Mouse (Mus musculus): Measurements from ENCODE around the gene Ahnak.

DNA sequence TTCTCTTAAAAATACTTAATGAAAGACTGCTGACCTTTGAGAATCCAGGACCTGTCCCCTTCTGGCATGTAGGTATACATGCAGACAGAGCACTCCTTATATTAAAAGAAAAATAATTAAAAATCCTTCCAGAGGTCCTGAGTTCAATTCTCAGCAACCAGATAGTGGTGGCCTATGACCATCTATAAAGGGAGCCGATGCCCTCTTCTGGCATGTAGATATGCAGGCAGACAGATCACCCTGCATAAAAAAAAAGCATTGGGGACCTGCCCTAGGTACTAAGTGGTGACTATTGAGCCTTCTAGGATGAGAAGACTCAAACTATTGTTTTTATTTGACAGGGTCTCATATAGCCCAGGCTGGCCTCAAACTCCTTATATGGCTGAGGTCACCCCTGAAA, 119.5 kb downstream of the Ahnak start:
- TF ChIP-seq CEBPB (IDR thresholded peaks at IDR 0.05; ENCODE audit: low read depth), result no peak
- no peak for TF ChIP-seq CTCF (IDR thresholded peaks at IDR 0.05; ENCODE audit: control insufficient read depth, insufficient read depth, insufficient read length)
- TF ChIP-seq MYOG (IDR thresholded peaks at IDR 0.05; ENCODE audit: control insufficient read depth, extremely low read depth, insufficient read length), result no peak
- no peak for TF ChIP-seq MAX (IDR thresholded peaks at IDR 0.05)

All from C2C12 (cell line).